Mouse (Mus musculus) ovary, postnatal 10 days (tissue): Measurements from ENCODE around the gene Rbm4.

ENCODE experiments used
- DNase-seq: peaks from one replicate; pipeline ENCODE4 v3.0.0; 2022; ENCODE audit warnings: low spot score

Rbm4 gene

GRCm38 (mm10) chr19:4741482-4741881 lies 52.2 kb downstream of the Rbm4 start:
- no peak for DNase-seq

- DNase-seq, result no peak
Measured at GRCm38 (mm10) chr19:4739762-4740161, 53.9 kb downstream of the Rbm4 start.

GRCm38 (mm10) chr19:4739053-4739452 lies 54.6 kb downstream of the Rbm4 start:
- no peak for DNase-seq

- no peak for DNase-seq
Measured at GRCm38 (mm10) chr19:4737866-4738265, 55.8 kb downstream of the Rbm4 start.
